Mouse (Mus musculus): ENCODE measurements around the gene Prlh.

- TF ChIP-seq CTCF (IDR thresholded peaks at IDR 0.05; ENCODE audit: control insufficient read depth, insufficient read depth, insufficient read length) (no peak), USF1 (IDR thresholded peaks at IDR 0.05; ENCODE audit: low read depth) (no peak)
Measured at GRCm38 (mm10) chr1:90951670-90952069, 1.2 kb upstream of the Prlh start.

Measured in C2C12 (cell line).